20 mouse cellular contexts compared by ENCODE assay signal in the genomic region with DNA sequence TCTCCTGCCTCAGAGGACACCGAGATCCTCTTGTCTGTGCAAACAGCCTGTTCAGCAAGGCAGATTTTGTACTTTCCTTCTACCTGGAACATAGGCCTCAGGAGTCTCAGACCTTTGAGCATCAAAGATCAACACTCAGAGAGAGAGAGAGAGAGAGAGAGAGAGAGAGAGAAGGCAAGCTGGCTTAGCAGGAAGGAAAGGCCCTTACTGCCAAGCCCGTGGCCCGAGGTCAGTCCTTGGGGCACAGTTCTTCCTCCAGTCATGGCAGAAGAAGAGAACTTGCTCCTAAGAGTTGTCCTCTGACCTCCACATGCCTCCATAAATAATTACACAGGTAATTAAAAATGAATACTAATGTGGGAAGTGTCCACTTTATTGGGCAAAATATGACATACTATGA.
DNase-seq lines count a peak whose midpoint lies in the region; ATAC-seq and TF ChIP-seq lines count a peak whose summit lies in the region.
"Had no signal": no experiment of that assay in that cellular context is flagged by ENCODE, and none has a peak within 500 bp of the region (broad histone marks: within the 10 kb centered on the region; RNA-seq: fewer than 3 reads in every experiment).

No protein-coding gene starts in this region.

- H3K9ac ChIP-seq in liver, postnatal 0 days (replicated peaks), result no peak overlapping the region
- H3K9ac ChIP-seq in liver, embryonic 12.5 days, result no peak overlapping the region
- H3K9ac ChIP-seq: forebrain, embryonic 13.5 days; forebrain, postnatal 0 days; hindbrain, embryonic 12.5 days had no signal

- H3K27me3 ChIP-seq in liver, postnatal 0 days (ENCODE audit: insufficient read depth, low read length), result no peaks in the 10 kb centered on the region
- no peaks in the 10 kb centered on the region for H3K27me3 ChIP-seq in liver, embryonic 12.5 days (replicated peaks)
- H3K27me3 ChIP-seq: CH12.LX; forebrain, embryonic 13.5 days; hindbrain, embryonic 12.5 days; Patski had no signal

- H3K36me3 ChIP-seq in liver, postnatal 0 days (replicated peaks; ENCODE audit: insufficient read depth, low read length), result no peaks in the 10 kb centered on the region
- no peaks in the 10 kb centered on the region for H3K36me3 ChIP-seq in liver, embryonic 12.5 days
- H3K36me3 ChIP-seq: embryonic facial prominence, embryonic 10.5 days; heart, embryonic 10.5 days; hindbrain, embryonic 12.5 days had no signal

- H3K4me3 ChIP-seq in liver, postnatal 0 days (ENCODE audit: low read depth, low read length), result no peak overlapping the region
- H3K4me3 ChIP-seq in liver, embryonic 12.5 days, result no peak overlapping the region
- H3K4me3 ChIP-seq: embryonic facial prominence, embryonic 10.5 days; forebrain, embryonic 13.5 days; heart, embryonic 10.5 days; hindbrain, embryonic 12.5 days had no signal

- peak overlapping the region; percentile 94 for H3K27ac ChIP-seq in liver, postnatal 0 days (ENCODE audit: low read depth)
- H3K27ac ChIP-seq in liver, embryonic 12.5 days, result no peak overlapping the region
- H3K27ac ChIP-seq: embryonic facial prominence, embryonic 10.5 days; forebrain, embryonic 13.5 days; heart, embryonic 10.5 days; hindbrain, embryonic 12.5 days had no signal

- no peak for TF ChIP-seq CTCF in liver, postnatal 0 days (IDR thresholded peaks at IDR 0.05; ENCODE audit: low read depth)

- no peak for ATAC-seq in liver, postnatal 0 days
- ATAC-seq in liver, embryonic 12.5 days, result no peak
- ATAC-seq: activated CD4-positive, CD25-positive, alpha-beta regulatory T cell, adult 4 months; forebrain, embryonic 13.5 days; forebrain, postnatal 0 days; Patski had no signal

- DNase-seq in kidney, adult 18-20 months, result peak; percentile 40
- DNase-seq in kidney, postnatal 4 days, result no peak
- DNase-seq in liver, postnatal 0 days, result no peak
- DNase-seq in kidney, postnatal 25 days, result peak; percentile 32 to 80
- no peak for DNase-seq in thymus, postnatal 4 days
- DNase-seq: adrenal gland, postnatal 14 days; cerebellum, adult 2 months; cerebellum, postnatal 10 days; forebrain, postnatal 0 days; gastrocnemius, postnatal 14 days; heart, postnatal 10 days; heart, postnatal 4 days had no signal

- WGBS in liver, postnatal 0 days (ENCODE audit: insufficient replicate concordance), result 52% methylated on average over 3 of the region's 3 CpGs
- 59% methylated on average over 3 of the region's 3 CpGs for WGBS in liver, embryonic 12.5 days (ENCODE audit: insufficient replicate concordance)

- no peaks in the 10 kb centered on the region for H3K9me3 ChIP-seq in liver, postnatal 0 days (ENCODE audit: low read length)
- H3K9me3 ChIP-seq in liver, embryonic 12.5 days (replicated peaks), result no peaks in the 10 kb centered on the region
- H3K9me3 ChIP-seq: embryonic facial prominence, embryonic 10.5 days; forebrain, embryonic 13.5 days; heart, embryonic 10.5 days; hindbrain, embryonic 12.5 days had no signal

- no peak overlapping the region for H3K4me2 ChIP-seq in liver, postnatal 0 days (ENCODE audit: low read depth, low read length)
- H3K4me2 ChIP-seq in liver, embryonic 12.5 days, result no peak overlapping the region
- H3K4me2 ChIP-seq: forebrain, embryonic 13.5 days; hindbrain, embryonic 12.5 days had no signal

- H3K4me1 ChIP-seq in liver, postnatal 0 days (ENCODE audit: insufficient read depth), result peaks cover 2% of the 10 kb centered on the region; the same call in 1 of the 2 replicates
- no peaks in the 10 kb centered on the region for H3K4me1 ChIP-seq in liver, embryonic 12.5 days
- H3K4me1 ChIP-seq: forebrain, embryonic 13.5 days; heart, embryonic 10.5 days; hindbrain, embryonic 12.5 days had no signal

- TF ChIP-seq EP300 in liver, postnatal 0 days (IDR thresholded peaks at IDR 0.05; ENCODE audit: low read depth), result no peak

Comparison
In these comparisons a context has a peak if more than half of its experiments do, and no peak if none do; other contexts are left out.
1. DNase-seq: peak in kidney, adult 18-20 months (single experiment) and kidney, postnatal 25 days (2 of 2); none in kidney, postnatal 4 days (0 of 2), liver, postnatal 0 days (single experiment) and thymus, postnatal 4 days (single experiment).